32 mouse cellular contexts compared by ENCODE assay signal in genomic region chr17:56768941-56769340, GRCm38 (mm10). TPM values are rescaled to one million over a fixed set of nuclear protein-coding genes. Genes with fewer than 3 reads are reported as not detected.
"Had no signal": no experiment of that assay in that cellular context is flagged by ENCODE, and none has a peak within 500 bp of the region (broad histone marks: within the 10 kb centered on the region; RNA-seq: fewer than 3 reads in every experiment).

No protein-coding gene starts in this region.

- H3K27me3 ChIP-seq: heart, embryonic 12.5 days; heart, embryonic 13.5 days; heart, embryonic 15.5 days; hindbrain, embryonic 12.5 days; hindbrain, embryonic 13.5 days; hindbrain, embryonic 15.5 days; intestine, embryonic 15.5 days; kidney, embryonic 15.5 days had no signal

- H3K27ac ChIP-seq: heart, embryonic 10.5 days; heart, embryonic 13.5 days; heart, embryonic 15.5 days; hindbrain, embryonic 10.5 days; hindbrain, embryonic 12.5 days; hindbrain, embryonic 13.5 days; hindbrain, embryonic 14.5 days; hindbrain, embryonic 15.5 days; hindbrain, postnatal 0 days; intestine, embryonic 15.5 days; kidney, embryonic 15.5 days; kidney, postnatal 0 days; layer of hippocampus, adult 2 months; left cerebral cortex, adult 2 months had no signal

- H3K9me3 ChIP-seq: heart, embryonic 10.5 days; heart, embryonic 12.5 days; heart, embryonic 13.5 days; heart, embryonic 15.5 days; hindbrain, embryonic 10.5 days; hindbrain, embryonic 12.5 days; hindbrain, embryonic 13.5 days; hindbrain, embryonic 15.5 days; intestine, embryonic 15.5 days; kidney, embryonic 15.5 days had no signal

- H3K4me3 ChIP-seq: heart, embryonic 10.5 days; heart, embryonic 12.5 days; heart, embryonic 13.5 days; heart, embryonic 15.5 days; hindbrain, embryonic 10.5 days; hindbrain, embryonic 12.5 days; hindbrain, embryonic 13.5 days; hindbrain, embryonic 15.5 days; intestine, embryonic 15.5 days; kidney, embryonic 15.5 days; layer of hippocampus, adult 2 months; left cerebral cortex, adult 2 months had no signal

- DNase-seq: heart, postnatal 10 days; heart, postnatal 14 days; heart, postnatal 4 days; kidney, adult 11 months; kidney, adult 18-20 months; kidney, adult 2 months; kidney, adult 8-10 months; kidney, adult 9 months; kidney, postnatal 10 days; kidney, postnatal 14 days; kidney, postnatal 25 days; kidney, postnatal 36 days; kidney, postnatal 4 days; layer of hippocampus, adult 9-11 months; layer of hippocampus, postnatal 36 days had no signal

RNA-seq across cellular contexts. Expression of gene Prr22, which starts 1.1 kb away (rescaled TPM):
- total RNA-seq: hematopoietic stem cell, adult 5-6 weeks had no signal

RNA-seq across cellular contexts. Expression of gene Nrtn, which starts 11.6 kb away (rescaled TPM):
- total RNA-seq: hematopoietic stem cell, adult 5-6 weeks had no signal
- polyA plus RNA-seq: inflammation-experienced regulatory T-cells, adult 6 months had no signal
